Mouse (Mus musculus): ENCODE data around the gene Sept4. TPM values are rescaled to one million over a fixed set of nuclear protein-coding genes. Genes with fewer than 3 reads are reported as not detected.

The Sept4 gene
- polyA plus RNA-seq, 1 experiment from 2014 or later: 26.3 TPM

GRCm38 (mm10) chr11:87613972-87614371 is 45.3 kb downstream of the Sept4 start:
- no peaks in the 10 kb centered on the region for H3K27me3 ChIP-seq (ENCODE audit: control insufficient read depth, insufficient read depth, low read length)
- no peak overlapping the region for H3K4me3 ChIP-seq (ENCODE audit: low read depth, low read length)
- no peaks in the 10 kb centered on the region for H3K4me1 ChIP-seq (replicated peaks; ENCODE audit: control insufficient read depth, insufficient read depth)
- ATAC-seq (ENCODE audit: low FRiP score, low TSS enrichment) (no peak), DNase-seq (ENCODE audit: low spot score) (no peak)
- H3K9me3 ChIP-seq (ENCODE audit: control insufficient read depth, low read length): no peaks in the 10 kb centered on the region
- WGBS: 80% methylated on average over 7 of the region's 7 CpGs
- no peak overlapping the region for H3K4me2 ChIP-seq (replicated peaks; ENCODE audit: low read depth)
- H3K36me3 ChIP-seq (ENCODE audit: control insufficient read depth, insufficient read depth, low read length): peaks cover 41% of the 10 kb centered on the region
- TF ChIP-seq CTCF (IDR thresholded peaks at IDR 0.05; ENCODE audit: low read depth): no peak
- TF ChIP-seq EP300 (optimal IDR thresholded peaks at IDR 0.05): no peak
- H3K27ac ChIP-seq (replicated peaks): no peak overlapping the region
- H3K9ac ChIP-seq (ENCODE audit: low read length): no peak overlapping the region

GRCm38 (mm10) chr11:87615551-87615950 is 46.8 kb downstream of the Sept4 start:
- Histone ChIP-seq H3K27ac (replicated peaks) (no peak overlapping the region), H3K4me1 (replicated peaks; ENCODE audit: control insufficient read depth, insufficient read depth) (no peaks in the 10 kb centered on the region), H3K27me3 (ENCODE audit: control insufficient read depth, insufficient read depth, low read length) (no peaks in the 10 kb centered on the region), H3K4me2 (replicated peaks; ENCODE audit: low read depth) (no peak overlapping the region), H3K9me3 (ENCODE audit: control insufficient read depth, low read length) (no peaks in the 10 kb centered on the region), H3K36me3 (ENCODE audit: control insufficient read depth, insufficient read depth, low read length) (peaks cover 37% of the 10 kb centered on the region), H3K4me3 (ENCODE audit: low read depth, low read length) (no peak overlapping the region), H3K9ac (ENCODE audit: low read length) (no peak overlapping the region)
- ATAC-seq (ENCODE audit: low FRiP score, low TSS enrichment) (no peak), DNase-seq (ENCODE audit: low spot score) (no peak)
- WGBS: 90% methylated on average over 5 of the region's 5 CpGs
- TF ChIP-seq CTCF (IDR thresholded peaks at IDR 0.05; ENCODE audit: low read depth) (no peak), EP300 (optimal IDR thresholded peaks at IDR 0.05) (no peak)

- H3K9me3 ChIP-seq (ENCODE audit: control insufficient read depth, low read length): no peaks in the 10 kb centered on the region
- H3K27ac ChIP-seq (replicated peaks): no peak overlapping the region
- H3K27me3 ChIP-seq (ENCODE audit: control insufficient read depth, insufficient read depth, low read length): no peaks in the 10 kb centered on the region
- H3K4me2 ChIP-seq (replicated peaks; ENCODE audit: low read depth): no peak overlapping the region
- no peak overlapping the region for H3K4me3 ChIP-seq (ENCODE audit: low read depth, low read length)
- 96% methylated on average over 2 of the region's 2 CpGs for WGBS
- DNase-seq (ENCODE audit: low spot score) (no peak), ATAC-seq (ENCODE audit: low FRiP score, low TSS enrichment) (no peak)
- TF ChIP-seq EP300 (optimal IDR thresholded peaks at IDR 0.05) (no peak), CTCF (IDR thresholded peaks at IDR 0.05; ENCODE audit: low read depth) (no peak)
- H3K4me1 ChIP-seq (replicated peaks; ENCODE audit: control insufficient read depth, insufficient read depth): no peaks in the 10 kb centered on the region
- H3K36me3 ChIP-seq (ENCODE audit: control insufficient read depth, insufficient read depth, low read length): peaks cover 34% of the 10 kb centered on the region
- H3K9ac ChIP-seq (ENCODE audit: low read length): no peak overlapping the region
Observed at GRCm38 (mm10) chr11:87615952-87616351, 47.2 kb downstream of the Sept4 start.

- Histone ChIP-seq H3K27ac (replicated peaks) (no peak within 1 kb of the TSS), H3K9ac (ENCODE audit: low read length) (no peak within 1 kb of the TSS), H3K36me3 (ENCODE audit: control insufficient read depth, insufficient read depth, low read length) (peaks cover 25% of the 10 kb centered on the region), H3K27me3 (ENCODE audit: control insufficient read depth, insufficient read depth, low read length) (no peaks in the 10 kb centered on the region), H3K9me3 (ENCODE audit: control insufficient read depth, low read length) (no peaks in the 10 kb centered on the region), H3K4me2 (replicated peaks; ENCODE audit: low read depth) (no peak within 1 kb of the TSS), H3K4me1 (replicated peaks; ENCODE audit: control insufficient read depth, insufficient read depth) (no peaks in the 10 kb centered on the region), H3K4me3 (ENCODE audit: low read depth, low read length) (no peak within 1 kb of the TSS)
- TF ChIP-seq CTCF (IDR thresholded peaks at IDR 0.05; ENCODE audit: low read depth) (no peak), EP300 (optimal IDR thresholded peaks at IDR 0.05) (no peak)
- peak; percentile 26; the same call in 1 of the 2 replicates for ATAC-seq (ENCODE audit: low FRiP score, low TSS enrichment)
- DNase-seq (ENCODE audit: low spot score): no peak
- WGBS: 88% methylated on average over 65 of the region's 69 CpGs
Observed at GRCm38 (mm10) chr11:87616790-87617474, 48.2 kb downstream of the Sept4 start, which contains the start of gene Hsf5. Gene Hsf5 (plus strand): TSS chr11:87617164.

GRCm38 (mm10) chr11:87617606-87618005 is 48.9 kb downstream of the Sept4 start:
- WGBS: 94% methylated on average over 21 of the region's 32 CpGs

GRCm38 (mm10) chr11:87623160-87623559 is 54.5 kb downstream of the Sept4 start:
- Histone ChIP-seq H3K4me1 (replicated peaks; ENCODE audit: control insufficient read depth, insufficient read depth) (no peaks in the 10 kb centered on the region), H3K36me3 (ENCODE audit: control insufficient read depth, insufficient read depth, low read length) (0 out of 2 replicates have a peak, but pooled peaks cover 2% of the 10 kb centered on the region), H3K9ac (ENCODE audit: low read length) (no peak overlapping the region), H3K4me2 (replicated peaks; ENCODE audit: low read depth) (no peak overlapping the region), H3K4me3 (ENCODE audit: low read depth, low read length) (no peak overlapping the region), H3K9me3 (ENCODE audit: control insufficient read depth, low read length) (no peaks in the 10 kb centered on the region), H3K27me3 (ENCODE audit: control insufficient read depth, insufficient read depth, low read length) (no peaks in the 10 kb centered on the region), H3K27ac (replicated peaks) (no peak overlapping the region)
- TF ChIP-seq CTCF (IDR thresholded peaks at IDR 0.05; ENCODE audit: low read depth) (no peak), EP300 (optimal IDR thresholded peaks at IDR 0.05) (no peak)
- WGBS: 58% methylated on average over 4 of the region's 4 CpGs
- ATAC-seq (ENCODE audit: low FRiP score, low TSS enrichment): 0 out of 2 replicates have a peak, but pooled peaks have one; percentile 59
- no peak for DNase-seq (ENCODE audit: low spot score)

More at GRCm38 (mm10) chr11:87617606-87618005, 48.9 kb downstream of the Sept4 start:
- peaks cover 19% of the 10 kb centered on the region for H3K36me3 ChIP-seq (ENCODE audit: control insufficient read depth, insufficient read depth, low read length)
- no peaks in the 10 kb centered on the region for H3K9me3 ChIP-seq (ENCODE audit: control insufficient read depth, low read length)
- H3K4me1 ChIP-seq (replicated peaks; ENCODE audit: control insufficient read depth, insufficient read depth): no peaks in the 10 kb centered on the region
- H3K27me3 ChIP-seq (ENCODE audit: control insufficient read depth, insufficient read depth, low read length): no peaks in the 10 kb centered on the region
- no peak overlapping the region for H3K27ac ChIP-seq (replicated peaks)
- DNase-seq (ENCODE audit: low spot score) (no peak), ATAC-seq (ENCODE audit: low FRiP score, low TSS enrichment) (0 out of 2 replicates have a peak, but pooled peaks have one; percentile 10)
- TF ChIP-seq EP300 (optimal IDR thresholded peaks at IDR 0.05) (no peak), CTCF (IDR thresholded peaks at IDR 0.05; ENCODE audit: low read depth) (no peak)
- no peak overlapping the region for H3K4me2 ChIP-seq (replicated peaks; ENCODE audit: low read depth)
- H3K9ac ChIP-seq (ENCODE audit: low read length): no peak overlapping the region
- H3K4me3 ChIP-seq (ENCODE audit: low read depth, low read length): no peak overlapping the region
